Mouse (Mus musculus) liver, adult (tissue): ENCODE measurements around the gene Fbxw8.
A peak's percentile ranks its signal among the peaks of the same experiment; 100 is the strongest.

Source experiments
- GATA4 ChIP-seq: IDR thresholded peaks from 2 replicates; pipeline ENCODE4 v1.6.1; 2014; ENCODE audit warnings: mild to moderate bottlenecking, low read length; ENCODE audit not compliant: insufficient replicate concordance

Gene Fbxw8

DNA sequence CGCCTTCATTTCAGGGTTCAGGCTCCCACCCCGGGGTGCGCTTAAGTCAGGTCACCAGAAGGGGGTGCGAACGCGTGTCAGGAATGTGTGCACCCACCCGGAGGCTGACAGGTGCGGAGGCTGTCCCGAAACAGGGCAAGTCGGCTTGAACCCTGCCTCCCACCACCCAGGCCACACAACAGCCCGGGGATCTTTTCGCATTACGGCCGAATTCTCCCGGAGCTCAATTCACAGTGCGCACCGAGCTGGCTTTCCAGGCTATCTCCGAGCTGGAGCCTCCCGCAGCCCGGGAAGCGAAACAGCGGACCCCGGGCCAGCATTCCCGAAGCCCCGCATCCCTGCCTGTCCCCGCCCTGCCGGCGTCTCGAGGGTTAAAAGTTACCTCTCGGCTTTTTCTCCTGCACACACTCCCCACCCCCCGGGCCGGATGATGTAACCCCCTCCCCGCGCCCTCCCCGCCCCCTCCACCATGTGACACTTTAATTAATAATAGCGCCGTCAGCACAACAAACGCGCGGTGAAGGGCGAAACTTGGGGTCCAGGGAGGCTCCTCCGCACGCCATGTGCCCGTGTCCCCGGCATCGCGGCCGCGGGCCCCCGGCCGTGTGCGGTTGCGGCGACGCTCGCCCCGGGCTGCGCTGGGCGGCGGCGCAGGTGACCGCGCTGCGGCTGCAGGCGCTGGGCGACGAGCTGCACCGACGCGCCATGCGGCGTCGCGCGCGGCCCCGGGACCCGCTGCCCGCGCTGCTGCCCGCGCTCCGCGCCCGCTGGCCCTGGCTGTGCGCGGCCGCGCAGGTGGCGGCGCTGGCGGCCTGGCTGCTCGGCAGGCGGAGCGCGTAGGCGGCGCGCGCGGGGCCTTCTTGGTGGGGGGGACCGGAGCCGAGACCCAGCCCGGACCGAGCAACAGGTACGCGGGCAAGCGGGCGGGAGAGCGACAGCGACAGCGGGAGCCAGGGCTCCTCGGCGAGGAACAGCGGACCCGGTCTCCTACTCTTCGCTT is 14.3 kb upstream of the Fbxw8 start:
- TF ChIP-seq GATA4 = no peak

- TF ChIP-seq GATA4 = peak; percentile 69; the same call in 1 of the 2 replicates
Observed at GRCm38 (mm10) chr5:118167561-118167995, 12.3 kb upstream of the Fbxw8 start.

DNA sequence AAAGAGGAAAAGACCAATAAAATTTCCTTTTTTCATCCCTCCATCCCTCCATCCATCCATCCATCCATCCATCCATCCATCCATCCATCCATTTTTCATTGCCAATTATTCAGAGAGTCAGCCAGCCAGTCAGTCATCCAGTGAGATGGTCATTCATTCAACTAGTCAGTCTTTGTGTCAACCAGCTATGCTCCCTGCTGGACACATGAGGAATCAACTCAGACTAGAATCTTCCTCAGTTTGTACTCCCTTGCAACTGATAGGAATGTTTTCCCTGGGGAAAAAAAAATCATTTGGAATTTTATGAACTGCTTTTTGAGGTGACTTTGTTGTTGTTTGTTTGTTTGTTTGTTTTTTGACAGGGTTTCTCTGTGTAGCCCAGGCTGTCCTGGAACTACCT is 10.2 kb upstream of the Fbxw8 start:
- no peak for TF ChIP-seq GATA4

DNA sequence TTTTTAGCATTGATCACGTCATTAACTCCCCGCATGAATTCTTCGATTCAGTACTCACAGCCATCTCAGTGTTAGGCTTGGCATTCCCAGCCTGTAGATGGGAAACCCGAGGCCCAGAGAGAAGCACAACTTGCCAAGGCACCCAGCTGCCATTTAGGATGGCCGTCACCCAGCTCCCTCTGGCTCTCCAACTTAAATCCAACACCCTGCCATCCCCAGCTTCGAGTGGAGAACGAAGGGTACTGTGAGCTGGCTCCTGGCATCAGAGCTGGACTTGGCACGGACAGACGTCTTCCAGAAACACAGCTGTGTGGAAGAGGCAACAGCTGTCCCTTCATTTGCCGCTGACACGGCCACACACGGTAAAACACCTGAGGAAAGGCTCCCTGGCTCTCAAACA is 9.3 kb upstream of the Fbxw8 start, which contains the start of gene Hrk:
Gene Hrk (plus strand): TSS at position 68 of the 400 bp plus-strand sequence.
- TF ChIP-seq GATA4 = no peak

GRCm38 (mm10) chr5:118160691-118161090 is 5.4 kb upstream of the Fbxw8 start:
- no peak for TF ChIP-seq GATA4

- no peak for TF ChIP-seq GATA4
Observed at GRCm38 (mm10) chr5:118156976-118157375, 1.7 kb upstream of the Fbxw8 start.

DNA sequence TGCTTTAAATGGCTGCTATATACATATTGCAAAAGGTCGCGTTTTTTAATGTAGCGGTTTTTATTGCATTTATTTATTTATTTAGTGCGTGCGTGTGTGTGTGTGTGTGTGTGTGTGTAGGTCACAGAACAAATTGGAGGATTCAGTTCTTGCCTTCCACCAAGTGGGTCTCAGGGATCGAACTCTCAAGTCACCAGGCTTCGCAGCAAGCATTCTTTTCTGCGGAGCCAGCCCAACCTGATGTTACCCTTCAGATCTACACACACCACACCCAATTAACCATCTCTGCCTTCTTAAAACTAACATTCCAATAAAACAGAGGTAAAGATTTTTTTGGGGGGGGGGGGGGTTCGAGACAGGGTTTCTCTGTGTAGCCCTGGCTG is 292 bp upstream of the Fbxw8 start:
- no peak for TF ChIP-seq GATA4

- no peak for TF ChIP-seq GATA4
Observed at GRCm38 (mm10) chr5:118149711-118150110, 5.6 kb downstream of the Fbxw8 start.

GRCm38 (mm10) chr5:118147264-118147663 is 8.0 kb downstream of the Fbxw8 start:
- TF ChIP-seq GATA4 = no peak

DNA sequence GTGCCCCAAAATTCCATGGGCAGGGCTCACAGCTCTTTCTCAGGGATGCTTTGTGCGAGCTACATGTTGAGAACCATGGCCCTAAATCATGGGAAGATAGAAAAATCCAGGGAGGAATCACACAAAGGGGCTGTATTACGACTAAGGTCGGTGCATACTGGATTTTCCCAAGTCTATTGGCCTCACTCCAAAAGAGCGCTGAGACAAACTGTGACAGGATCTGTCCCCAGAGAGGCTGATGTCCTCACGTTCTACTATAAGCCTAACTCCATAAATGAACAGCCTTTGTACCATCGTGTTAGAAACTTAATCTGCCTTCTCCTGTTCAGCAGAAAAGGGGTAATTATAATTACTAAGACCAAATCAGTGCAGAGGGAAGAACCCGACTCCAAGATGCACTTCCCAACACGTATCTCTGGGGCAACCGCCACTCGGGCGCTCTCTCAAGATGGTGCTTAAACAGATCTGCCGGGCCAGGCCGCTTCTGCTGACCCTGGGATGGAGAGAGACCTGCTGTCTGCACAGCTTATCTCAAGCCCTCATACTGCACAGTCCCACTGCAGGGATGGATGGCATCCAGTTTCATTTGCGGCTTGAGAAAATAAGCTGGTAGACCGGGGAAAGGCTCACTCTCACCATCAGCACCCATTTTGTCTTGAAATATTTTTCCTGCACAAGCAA is 9.1 kb downstream of the Fbxw8 start:
- TF ChIP-seq GATA4 = no peak

DNA sequence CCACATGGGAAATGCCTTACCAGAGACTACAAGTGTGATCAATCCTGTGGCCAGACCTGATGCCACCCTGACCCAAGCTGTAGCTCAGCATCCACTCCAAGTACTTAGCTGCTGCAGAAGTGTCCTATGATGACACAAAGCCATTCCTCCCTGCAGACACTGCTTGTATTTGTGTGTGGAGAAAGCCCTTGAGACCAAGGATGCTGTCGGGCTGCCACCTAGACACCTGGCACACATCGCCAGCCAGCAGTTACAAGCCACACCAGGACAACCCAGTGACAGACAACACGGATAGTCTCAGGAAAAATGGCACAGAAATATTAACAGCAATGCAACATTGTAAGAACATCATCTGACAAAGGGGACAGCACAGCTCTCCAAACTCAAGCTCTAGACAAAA is 9.8 kb downstream of the Fbxw8 start:
- no peak for TF ChIP-seq GATA4

GRCm38 (mm10) chr5:118144770-118145169 is 10.5 kb downstream of the Fbxw8 start:
- TF ChIP-seq GATA4 = no peak

DNA sequence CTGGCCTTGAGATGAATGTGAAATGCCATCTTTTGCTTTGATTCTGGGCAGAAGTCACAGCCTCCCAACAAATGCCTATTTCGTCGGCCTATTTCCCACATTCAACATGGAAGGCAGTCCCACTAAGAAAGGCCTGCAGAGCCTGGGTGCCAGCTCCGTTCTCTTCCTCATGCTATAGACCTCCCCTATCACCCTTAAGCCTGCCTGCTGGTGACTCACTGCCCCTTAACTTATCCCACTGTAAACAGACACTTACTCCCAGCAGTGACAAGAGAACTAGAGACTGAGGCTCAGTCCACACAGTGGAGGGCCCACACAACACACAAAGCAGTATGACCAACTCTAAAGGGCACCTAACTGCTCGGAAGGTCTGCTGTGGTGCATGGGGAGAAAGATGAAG is 10.9 kb downstream of the Fbxw8 start:
- TF ChIP-seq GATA4 = no peak

DNA sequence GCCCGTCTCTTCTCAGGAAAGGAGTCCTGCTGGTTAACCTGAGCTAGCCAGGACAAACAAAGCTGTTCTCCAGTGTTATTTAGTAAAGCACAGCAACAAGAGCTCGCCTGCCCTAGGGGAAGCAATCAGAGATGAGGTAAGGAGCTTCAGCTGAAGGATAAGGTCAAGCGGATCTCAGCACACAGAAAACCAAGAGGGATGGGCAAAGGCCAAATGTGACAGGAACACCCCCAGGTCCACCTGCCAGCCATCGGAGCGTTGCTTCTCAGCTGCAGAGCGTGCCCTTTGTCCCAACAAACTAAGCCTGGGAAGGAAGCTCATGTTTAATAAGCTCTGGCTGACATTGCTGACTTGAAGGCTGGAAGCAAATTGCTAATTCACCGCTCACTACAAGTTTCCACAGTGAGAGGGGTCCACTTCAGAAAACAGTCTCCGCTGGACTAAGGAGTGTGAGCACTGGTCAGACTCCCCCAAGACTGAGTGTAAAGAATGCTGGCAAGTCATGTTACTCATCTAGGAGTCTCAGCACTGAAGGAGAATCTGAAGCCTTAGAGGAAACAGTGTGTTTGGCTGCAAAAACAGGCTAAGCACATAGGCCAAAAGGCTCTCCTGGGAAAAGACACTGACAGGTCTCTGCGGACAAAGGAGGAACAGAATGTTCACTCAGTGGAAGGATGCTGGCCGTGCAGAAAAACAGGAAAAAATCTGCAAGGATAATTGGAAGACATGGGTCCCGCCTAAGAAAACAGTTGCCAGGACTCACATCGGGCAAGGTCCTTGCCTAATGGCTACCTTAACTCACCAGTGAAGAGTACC is 11.8 kb downstream of the Fbxw8 start:
- TF ChIP-seq GATA4 = no peak

- TF ChIP-seq GATA4 = no peak
Observed at GRCm38 (mm10) chr5:118142471-118142870, 12.8 kb downstream of the Fbxw8 start.

GRCm38 (mm10) chr5:118139630-118140029 is 15.6 kb downstream of the Fbxw8 start:
- TF ChIP-seq GATA4 = no peak

GRCm38 (mm10) chr5:118136391-118136790 is 18.9 kb downstream of the Fbxw8 start:
- TF ChIP-seq GATA4 = no peak
